Mouse (Mus musculus): ENCODE results near the gene Arf4. TPM values are rescaled to one million over a fixed set of nuclear protein-coding genes. Genes with fewer than 3 reads are reported as not detected.
A peak's percentile ranks its signal among the peaks of the same experiment; 100 is the strongest.

Arf4 gene
- 190 and 198 TPM in 2 replicates for total RNA-seq (2021)
- long read RNA-seq, experiment 1, transcript Arf4-201 (6 exons, 2,165 nt), result major isoform, 223 of 226 reads
- long read RNA-seq, experiment 1, partial matches to known transcripts, result 1 of 226 reads
- long read RNA-seq, experiment 1, other reads (novel, unspliced or antisense), result 2 of 226 reads
- long read RNA-seq, experiment 2, transcript Arf4-201 (6 exons, 2,165 nt), result major isoform, 186 of 196 reads
- long read RNA-seq, experiment 2, partial matches to known transcripts, result 8 of 196 reads
- long read RNA-seq, experiment 2, other reads (novel, unspliced or antisense), result 1 of 196 reads

DNA sequence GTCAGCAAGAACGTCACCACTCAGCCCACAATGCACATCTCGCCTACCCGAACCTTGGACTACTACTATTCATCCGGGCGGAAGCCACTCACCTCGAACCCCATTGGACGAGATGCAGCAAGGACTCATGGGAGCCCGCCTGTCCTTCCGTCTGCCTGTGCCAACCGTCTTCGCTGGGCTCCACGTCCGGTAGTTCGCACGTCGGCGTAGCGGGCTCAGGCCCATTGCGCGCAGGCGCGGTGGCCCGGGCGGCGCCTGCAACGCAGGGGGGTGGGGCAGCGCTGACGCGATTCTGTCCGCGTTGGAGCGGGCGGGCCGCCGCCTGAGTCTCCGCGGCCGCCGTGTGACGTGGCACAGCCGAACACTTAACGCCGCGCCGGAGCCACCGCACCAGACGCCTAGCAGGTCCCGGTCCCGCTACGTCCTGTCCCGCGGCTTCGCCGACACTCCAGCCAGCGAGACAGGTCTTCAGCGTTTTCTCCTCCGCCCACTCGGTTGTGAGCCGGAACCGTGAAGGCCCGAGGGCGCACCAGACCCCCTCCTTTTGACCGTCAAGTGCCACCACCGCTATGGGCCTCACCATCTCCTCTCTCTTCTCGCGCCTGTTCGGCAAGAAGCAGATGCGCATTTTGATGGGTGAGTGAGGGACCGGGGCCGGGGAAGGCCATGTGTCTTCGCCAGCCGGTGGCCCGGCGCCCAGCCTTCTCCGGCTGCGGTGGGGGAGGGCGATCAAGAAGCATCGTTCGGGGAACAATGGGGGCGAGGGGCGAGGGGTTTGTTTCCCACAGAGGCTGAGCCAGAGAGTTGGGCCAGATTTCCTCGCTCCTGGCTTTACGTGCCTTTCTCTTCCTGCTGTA is at the start of gene Arf4:
Gene Arf4 (plus strand): TSS at position 224 of the 857 bp plus-strand sequence.
- peak; percentile 98 for DNase-seq

DNA sequence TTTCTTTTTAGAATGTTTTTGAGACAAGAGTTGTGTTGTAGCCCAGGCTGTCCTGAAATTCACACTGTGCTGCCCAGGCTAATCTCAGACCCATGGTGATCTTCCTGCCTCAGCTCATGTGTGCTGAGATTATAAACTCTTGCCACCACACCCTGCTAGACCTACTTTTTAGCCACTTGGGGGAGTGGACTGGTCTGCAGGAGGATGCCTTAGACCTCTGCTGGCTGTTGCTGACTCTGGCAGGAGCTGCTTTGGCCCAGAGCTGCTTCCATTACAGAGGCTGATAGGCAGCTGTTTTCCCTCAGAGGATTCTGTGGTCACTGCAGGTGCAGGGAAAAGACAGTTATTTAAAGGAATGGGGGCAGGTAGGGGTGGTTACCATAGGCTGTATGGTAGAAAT is 46.5 kb upstream of the Arf4 start:
- no peak for DNase-seq

DNA sequence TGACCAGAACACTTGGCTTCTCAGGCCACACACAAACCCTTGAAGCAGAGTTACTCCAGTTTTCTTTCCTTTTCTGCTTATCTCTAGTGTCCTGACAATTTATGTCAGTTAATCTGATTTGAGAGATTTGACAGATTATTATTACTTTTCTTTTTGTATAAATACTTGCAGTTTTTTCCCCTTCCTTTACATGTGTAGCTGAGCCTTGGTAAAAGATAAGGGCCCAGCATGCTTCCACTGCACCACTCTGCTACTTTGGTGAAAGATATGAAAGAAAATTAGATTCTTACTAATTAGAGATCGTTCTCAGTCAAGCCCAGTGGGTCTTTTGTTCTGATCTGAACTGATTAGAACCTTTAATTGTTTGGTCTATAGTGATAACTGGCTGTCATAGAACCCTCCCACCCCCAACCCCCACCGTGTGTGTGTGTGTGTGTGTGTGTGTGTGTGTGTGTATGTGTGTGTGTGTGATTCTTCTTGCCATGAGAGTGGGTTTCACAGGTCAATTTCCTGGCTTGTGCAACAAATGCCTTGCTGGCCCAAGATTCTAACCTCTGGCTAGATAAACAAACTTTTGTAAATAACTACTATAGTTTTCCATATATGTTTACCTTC is 44.5 kb upstream of the Arf4 start:
- no peak for DNase-seq

DNA sequence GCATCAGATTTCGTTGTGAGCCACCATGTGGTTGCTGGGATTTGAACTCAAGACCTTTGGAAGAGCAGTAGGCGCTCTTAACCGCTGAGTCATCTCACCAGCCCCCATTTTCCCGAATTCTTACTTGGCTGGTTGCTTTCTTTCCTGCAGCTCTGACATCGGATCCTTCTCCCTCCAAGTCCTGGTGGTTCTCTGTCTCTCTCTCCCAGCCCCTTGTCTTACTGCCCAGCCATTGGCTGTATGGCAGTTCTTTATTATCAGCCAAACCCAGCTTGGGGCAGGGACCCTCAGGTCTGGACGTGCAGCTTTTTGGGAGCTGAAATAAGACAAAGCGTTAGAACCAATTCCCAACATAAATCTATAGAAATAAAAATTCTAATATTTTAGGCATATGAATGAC is 42.7 kb upstream of the Arf4 start:
- DNase-seq, result no peak

DNA sequence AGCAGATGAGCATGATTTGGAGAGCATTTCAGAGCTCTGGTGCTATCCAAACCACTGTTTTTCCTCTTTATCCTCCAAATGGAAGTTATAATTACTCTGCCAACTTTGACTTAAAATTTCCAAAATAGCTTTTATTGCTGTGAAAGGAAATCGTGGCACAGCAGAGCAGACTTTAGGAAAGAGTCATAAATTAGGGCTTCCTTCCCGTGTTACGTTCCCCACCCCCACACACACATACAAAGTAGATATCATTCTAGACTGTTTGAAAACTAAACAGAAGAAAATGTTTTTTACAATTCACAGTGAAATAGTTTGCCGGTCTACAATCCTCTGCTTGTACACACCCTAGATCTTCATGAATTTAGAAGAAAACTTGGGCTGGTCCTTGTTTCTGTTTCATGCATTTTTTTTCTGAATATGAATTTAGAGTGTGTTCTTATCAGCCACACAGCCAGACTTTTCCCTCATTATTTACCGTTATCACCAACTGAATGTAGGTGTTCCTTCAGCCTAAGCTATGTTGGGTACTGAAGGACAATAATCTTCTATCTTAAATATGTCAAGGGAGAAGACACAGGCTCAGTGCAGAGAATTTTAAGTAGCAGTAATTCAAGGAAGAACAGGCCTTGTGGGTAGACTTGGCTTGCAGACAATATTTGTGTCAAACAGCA is 42.0 kb upstream of the Arf4 start:
- DNase-seq, result no peak

DNA sequence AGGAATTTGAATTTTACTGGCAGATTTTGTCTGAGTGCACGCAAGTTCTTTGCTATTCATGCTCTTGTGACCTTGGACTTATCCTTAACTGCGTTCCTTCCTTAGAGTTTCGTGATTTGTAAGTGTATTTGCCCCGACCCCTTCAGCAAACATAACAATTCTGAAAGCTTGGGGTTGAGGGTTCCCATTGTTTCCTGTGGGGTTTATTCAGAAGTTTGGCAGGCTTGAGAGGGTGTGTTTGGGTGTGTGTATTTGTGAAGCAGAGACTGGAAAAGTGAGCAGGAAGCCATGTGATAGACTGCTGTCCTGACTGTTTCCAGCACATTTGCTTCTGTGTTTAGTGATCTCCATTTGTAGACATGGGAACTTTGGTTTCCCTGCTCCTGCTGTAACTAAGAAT is 32.5 kb upstream of the Arf4 start:
- no peak for DNase-seq

DNA sequence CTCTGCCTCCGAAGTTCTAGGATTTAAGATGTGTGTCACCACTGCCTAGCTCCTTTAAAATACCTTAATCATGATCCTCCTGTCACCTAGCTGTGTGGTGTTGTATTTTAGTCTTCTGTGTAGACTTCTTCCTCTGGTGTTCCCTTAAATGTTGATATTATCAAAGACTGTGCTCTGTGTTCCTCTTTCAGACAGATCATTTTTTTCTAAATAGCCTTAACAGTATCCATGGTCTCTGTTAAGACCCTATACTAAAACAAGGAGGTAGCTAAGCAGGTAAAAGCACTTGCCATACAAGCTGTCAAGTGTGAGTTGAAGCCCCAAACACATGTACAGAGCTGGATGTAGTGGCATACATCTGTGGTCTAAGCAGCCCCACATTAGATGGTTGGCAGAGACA is 28.2 kb upstream of the Arf4 start:
- DNase-seq, result no peak

DNA sequence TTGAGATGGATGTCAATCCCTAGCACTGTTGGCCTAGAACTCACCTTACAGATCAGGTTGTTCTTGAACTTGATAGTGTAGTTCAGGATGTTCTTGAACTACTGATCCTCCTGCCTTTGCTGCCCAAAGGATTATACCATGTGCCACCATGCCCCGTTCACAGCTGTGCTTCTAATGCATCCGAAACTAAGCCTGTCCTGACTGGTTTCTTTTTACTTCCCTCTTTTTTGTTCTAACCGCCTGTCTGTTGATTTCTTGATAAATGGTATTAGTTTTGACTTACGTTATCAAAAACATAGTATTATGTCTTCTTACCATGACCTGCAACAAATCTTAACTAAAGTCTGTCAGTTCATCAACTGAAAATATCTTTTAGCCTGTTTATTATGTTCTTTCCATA is 27.2 kb upstream of the Arf4 start:
- DNase-seq, result no peak

DNA sequence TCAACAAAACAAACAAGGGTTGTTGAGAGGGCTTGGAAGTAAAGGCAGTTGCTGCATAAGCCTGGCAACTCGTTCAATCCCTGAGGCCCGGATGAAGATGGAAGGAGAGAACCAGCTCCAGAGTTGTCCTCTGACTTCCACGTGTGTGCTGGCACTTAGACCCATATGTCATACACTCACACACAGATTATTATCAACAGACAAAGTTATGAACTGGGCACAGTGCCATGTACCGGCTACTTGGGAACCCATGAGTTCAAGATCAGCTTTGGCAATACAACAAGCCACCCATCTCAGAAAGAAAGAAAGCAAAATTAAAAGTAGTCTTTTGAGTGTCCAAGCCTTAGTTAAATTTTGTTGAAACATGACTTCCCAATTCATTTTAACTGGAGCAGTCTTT is 12.6 kb upstream of the Arf4 start:
- DNase-seq, result no peak

DNA sequence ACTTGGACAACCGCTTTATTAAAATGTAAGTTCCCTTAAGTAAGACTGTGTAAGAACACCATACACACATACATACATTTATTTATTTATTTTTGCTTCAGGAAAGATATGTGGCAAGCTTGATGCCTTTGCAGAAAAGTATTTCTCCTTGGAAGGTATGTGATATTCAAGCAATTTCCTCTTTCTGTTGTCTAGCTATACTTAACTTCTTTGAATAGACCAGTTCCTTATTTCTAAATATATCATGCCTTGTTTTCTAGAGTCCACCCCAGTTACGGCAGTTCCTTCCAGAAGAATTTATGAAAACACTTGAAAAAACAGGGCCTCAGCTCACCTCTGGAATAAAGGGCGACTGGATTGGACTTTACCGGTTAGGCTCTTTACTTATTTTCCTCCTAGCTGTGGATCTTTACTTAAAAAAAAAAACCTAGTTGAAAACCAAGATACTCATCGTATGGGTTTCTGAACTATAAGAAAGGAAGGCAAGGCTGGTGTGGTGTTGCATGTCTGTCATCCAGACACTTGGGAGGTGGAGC is 11.2 kb upstream of the Arf4 start:
- DNase-seq, result no peak

DNA sequence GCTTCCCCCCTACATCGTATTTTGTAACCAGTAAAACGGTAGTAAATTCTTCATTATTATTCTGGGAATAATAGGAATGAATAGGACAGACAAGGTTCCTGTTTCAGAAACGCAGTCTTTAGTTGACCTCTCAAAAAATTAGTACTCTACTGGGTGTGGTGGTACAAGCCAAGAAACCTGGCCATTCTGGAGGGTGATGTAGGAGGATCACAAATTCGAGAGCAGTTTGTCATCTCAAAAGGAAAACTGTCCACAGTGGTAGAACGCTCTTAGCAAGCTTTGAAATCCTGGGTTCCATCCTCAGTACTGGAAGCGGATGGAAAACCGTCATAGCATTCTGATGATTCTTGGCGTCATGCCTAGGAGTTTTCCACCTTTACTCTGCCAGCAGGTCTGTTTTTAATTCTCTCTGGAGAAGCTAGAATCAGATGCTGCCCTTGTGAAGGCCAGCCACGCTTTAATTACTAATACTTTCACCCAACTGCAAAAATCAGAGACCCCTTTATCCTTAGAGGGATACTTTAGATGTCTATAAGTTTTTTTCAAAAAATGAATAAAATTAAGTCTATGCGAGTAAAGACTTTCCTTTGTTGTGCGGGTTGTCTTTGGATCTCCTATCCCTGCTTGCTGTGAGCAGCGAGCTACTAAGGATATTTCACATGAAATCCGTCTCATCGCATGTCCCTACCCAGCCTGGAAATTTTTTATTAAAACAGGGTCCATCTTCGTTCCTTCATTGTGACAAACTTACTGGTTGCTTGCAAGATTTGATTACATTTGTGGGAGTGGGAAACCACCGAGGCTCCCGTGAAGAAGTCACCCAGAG is 636 bp upstream of the Arf4 start:
- DNase-seq, result peak; percentile 50

DNA sequence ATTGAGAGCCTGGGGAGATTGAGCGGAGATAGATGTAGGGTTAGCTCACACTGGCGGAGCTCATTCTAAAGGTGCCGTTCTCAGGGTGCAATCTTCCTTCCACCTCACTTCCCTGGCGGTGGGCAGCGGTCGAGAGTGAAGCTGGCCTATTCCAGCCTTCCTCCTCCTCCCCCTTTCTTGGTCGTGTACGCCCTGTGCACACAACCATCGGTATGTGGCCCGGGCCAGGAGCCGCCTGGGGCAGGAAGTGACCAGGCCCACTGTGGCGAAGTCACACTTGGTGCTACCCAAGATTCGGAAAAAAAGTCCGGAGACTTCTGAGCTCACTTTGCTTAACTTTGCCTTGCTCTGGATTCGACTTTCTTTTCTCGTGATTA is 822 bp downstream of the Arf4 start:
- peak; percentile 82 for DNase-seq

DNA sequence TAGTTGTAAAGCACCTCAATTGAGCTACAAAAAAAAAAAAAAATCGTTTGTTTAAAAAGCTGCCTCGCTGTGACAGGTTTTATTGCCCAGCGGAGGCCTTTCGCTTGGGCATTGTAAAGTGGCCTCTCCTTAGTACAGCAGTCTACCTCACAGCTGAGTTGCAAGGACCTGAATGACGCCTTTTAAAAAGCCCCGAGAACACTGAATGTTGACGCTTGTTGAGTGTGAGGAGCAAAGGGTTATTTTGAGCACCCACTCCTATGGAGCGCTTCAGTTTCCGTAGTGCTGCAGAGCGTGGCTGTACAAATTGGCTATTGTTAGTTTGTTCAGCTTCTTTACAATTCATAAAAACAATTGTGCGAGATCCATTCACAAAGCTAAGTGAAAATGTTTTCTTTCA is 1.4 kb downstream of the Arf4 start:
- no peak for DNase-seq

DNA sequence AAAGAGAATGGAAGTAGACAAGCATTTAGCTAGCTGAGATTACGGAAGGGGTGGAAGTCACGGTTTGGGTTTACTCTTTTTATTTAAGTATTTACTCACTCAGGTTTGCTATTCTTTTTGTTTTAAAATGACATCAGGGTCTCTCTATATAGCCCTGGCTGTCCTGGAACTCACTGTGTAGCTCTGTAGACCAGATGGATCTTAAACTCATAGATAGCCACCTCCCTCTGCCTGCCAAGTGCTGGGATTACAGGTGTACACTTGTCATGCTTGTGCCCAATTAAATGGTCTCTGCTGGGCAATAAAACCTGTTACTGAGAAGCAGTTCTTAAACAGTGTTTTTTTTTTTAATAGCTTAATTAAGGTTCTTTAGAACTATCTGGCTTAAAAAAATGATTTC is 2.1 kb downstream of the Arf4 start:
- DNase-seq, result no peak

DNA sequence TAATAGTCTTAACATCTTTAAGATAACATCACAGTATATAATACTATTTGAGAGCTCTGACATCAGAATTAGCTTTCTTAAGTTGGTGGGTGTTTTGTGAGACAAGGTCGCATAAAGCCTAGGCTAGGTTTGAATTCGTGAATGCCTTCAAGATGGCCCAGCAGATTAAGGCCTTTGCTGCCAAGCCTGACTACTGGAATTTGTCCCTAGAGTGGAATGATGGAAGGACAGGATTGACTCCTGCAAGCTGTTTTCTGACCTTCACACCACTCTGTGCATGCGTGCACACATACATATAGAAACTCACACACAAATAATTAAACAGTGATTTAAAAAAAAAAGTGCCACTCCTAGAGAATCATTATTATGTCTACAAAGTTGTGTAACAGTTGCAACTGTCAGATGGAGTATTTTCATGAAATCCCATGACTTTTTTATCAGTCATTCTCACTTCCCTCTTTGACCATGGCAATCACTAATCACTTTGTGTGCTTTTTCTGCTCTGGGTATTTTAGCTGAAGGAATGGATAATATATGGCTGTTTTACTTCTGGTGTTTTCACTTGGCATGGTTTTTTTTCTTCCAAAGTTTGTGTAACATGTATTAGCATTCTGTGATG is 5.2 kb downstream of the Arf4 start:
- no peak for DNase-seq

DNA sequence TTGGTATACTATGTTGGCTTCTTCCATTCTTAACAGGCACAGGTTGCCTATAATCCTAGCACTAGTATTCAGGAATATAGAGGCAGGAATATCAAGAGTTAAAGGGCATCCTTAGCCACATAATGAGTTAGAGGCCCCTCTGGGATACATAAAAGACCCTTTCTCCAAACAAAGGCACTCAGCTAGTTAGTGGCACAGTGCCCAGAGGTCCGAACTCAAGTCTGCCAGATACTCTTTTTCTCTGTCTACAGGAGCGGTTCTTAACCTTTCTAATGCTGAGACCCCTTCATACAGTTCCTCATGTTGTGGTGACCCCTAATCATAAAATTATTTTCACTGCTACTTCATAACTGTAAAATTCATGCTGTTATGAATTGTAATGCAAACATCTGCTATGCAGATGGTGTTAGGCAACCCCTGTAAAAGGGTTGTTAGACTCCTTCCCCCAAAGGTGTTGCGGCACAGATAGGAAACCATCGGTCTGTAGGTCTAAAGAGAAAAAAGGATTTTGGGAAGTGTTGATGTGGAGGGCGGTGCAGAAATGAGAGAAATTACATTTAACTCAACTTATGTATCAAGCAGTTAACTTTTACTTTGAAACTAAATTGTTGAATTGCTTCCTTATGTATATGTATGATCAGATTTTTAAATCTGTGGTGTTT is 8.2 kb downstream of the Arf4 start:
- no peak for DNase-seq

DNA sequence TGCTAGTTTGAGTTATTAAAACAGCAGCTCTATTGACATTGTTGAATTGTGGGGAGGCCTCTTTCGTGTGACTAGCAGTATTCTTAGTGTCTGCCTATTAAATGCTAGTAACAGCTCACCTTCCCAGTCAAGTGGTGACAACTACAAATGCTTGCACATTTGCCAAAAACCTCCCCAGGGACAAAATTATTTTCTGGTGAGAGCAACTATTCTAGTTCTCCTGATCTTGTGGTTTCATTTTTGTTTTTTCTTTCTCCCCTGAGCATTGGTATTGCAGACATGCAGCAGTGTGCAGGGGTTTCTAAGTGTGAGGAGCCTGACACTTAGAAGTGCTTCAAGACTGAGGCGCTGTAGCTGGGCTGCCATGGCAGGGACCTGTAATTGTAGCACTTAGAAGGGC is 9.9 kb downstream of the Arf4 start:
- peak; percentile 21 for DNase-seq

DNA sequence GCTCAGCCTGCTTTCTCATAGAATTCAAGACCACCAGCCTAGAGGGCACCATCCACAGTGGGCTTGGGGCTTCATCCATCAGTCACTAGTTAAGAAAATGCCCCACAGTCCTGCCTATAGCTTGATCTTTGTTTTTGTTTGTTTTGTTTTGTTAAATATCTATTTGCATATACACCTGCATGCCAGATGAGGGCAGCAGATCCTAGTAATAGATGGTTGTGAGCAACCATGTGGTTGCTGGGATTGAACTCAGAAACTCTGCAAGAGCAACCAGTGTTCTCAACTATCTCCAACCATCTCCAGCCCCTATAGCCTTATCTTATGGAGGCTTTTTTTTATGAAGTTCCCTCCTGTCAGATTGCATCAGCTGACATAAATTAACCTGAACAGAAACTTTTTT is 14.0 kb downstream of the Arf4 start:
- no peak for DNase-seq

DNA sequence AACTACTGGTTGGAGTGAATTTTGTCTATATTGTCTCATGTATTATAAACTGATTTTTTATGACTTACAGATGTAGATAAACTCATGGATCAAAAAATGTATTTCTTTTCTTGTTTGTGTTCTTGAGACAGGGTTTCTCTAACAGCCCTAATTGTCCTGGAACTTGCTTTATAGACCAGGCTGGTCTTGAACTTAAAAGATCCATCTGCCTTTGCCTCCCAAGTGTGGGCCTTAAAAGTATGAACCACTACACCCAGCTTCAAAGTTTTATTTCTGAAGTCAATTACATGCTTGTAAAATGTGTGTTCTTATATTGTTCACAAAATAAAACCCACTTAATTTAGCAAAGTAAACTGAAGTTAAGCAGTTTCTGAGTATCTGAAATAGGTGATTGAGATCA is 20.3 kb downstream of the Arf4 start:
- DNase-seq, result no peak

DNA sequence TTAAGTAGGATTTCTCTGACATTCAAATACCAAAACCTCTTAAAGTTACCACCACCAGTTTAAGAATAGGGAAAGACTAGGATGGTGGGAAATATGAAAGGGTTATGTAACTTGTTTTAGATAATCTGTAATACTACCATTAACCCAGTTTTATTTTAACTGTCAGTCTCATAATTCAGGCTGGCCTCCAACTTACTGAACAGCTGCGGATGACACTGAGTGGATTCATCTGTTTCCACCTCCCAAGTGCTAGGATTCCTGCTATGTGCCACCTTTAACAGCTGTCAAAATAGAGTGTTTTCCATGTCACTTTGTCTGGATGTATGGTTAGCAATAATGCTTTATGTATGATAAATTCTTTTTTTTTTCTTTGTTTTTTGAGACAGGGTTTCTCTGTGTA is 22.4 kb downstream of the Arf4 start:
- no peak for DNase-seq

DNA sequence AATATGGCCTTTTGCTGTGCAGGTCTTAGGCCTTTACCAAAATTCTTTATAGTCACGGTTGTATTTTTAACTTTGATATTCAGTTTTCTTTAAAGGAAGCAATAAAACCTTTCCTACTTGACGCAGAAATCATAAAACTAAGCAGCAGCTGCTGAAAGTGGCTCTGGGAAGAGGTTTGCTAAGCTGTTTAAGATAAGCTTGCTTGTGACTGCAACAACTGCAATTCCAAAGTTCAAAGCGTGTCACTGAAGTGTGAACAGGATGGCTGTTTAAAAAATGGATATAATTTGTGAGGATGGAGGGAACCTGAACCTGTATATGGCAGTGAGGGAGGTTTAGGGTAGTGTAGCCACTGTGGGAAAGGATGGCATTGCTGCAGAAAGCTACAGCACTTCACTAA is 24.1 kb downstream of the Arf4 start:
- no peak for DNase-seq
